Mouse (Mus musculus) lung, embryonic 14.5 days (tissue): Measurements from ENCODE around the gene Ftcd. TPM values are rescaled to one million over a fixed set of nuclear protein-coding genes. Genes with fewer than 3 reads are reported as not detected.
A peak's percentile ranks its signal among the peaks of the same experiment; 100 is the strongest.

ENCODE experiments used
- ATAC-seq: fragments of 200-750 bp; cut with Nextera tagmentation; 2 replicates; pipeline ENCODE4 v1.8.0; 2017; ENCODE audit warnings: mild to moderate bottlenecking, moderate TSS enrichment, moderate library complexity; ENCODE audit not compliant: insufficient read depth
- DNase-seq: peaks from one replicate; pipeline ENCODE4 v3.0.0-alpha.2; 2015
- H3K27ac ChIP-seq: fragments of 300-500 bp; sonication (generic); 2 replicates; pipeline ENCODE4 v1.5.1; 2014; ENCODE audit warnings: low read depth, mild to moderate bottlenecking, moderate library complexity
- H3K27me3 ChIP-seq: fragments of 300-500 bp; sonication (generic); 2 replicates; pipeline ENCODE4 v1.6.1; 2014; ENCODE audit warnings: low read length, control low read depth; ENCODE audit not compliant: insufficient read depth
- H3K36me3 ChIP-seq: fragments of 300-500 bp; sonication (generic); 2 replicates; pipeline ENCODE4 v1.6.1; 2014; ENCODE audit warnings: control low read depth; ENCODE audit not compliant: insufficient read depth
- H3K4me1 ChIP-seq: fragments of 300-500 bp; sonication (generic); 2 replicates; pipeline ENCODE4 v1.6.1; 2014; ENCODE audit warnings: antibody characterized with exemption, control low read depth; ENCODE audit not compliant: insufficient read depth
- H3K4me2 ChIP-seq: fragments of 300-500 bp; sonication (generic); 2 replicates; pipeline ENCODE4 v1.6.1; 2014; ENCODE audit warnings: mild to moderate bottlenecking
- H3K4me3 ChIP-seq: fragments of 300-500 bp; sonication (generic); 2 replicates; pipeline ENCODE4 v1.5.1; 2014; ENCODE audit warnings: low read depth, low read length
- H3K9ac ChIP-seq: fragments of 300-500 bp; sonication (generic); 2 replicates; pipeline ENCODE4 v1.6.1; 2014
- H3K9me3 ChIP-seq: fragments of 300-500 bp; sonication (generic); 2 replicates; pipeline ENCODE4 v1.6.1; 2016; ENCODE audit warnings: low read depth, low read length, control low read depth
- CTCF ChIP-seq: IDR thresholded peaks from 2 replicates; pipeline ENCODE4 v1.5.1; 2016; ENCODE audit warnings: antibody characterized with exemption, low read depth
- WGBS: fragments of 180-500 bp; shearing (Covaris S2); extraction: QIAGEN DNeasy Blood & Tissue Kit; methylation state at CpG from one replicate; pipeline ENCODE4 v1.1.7; 2014; 5-methylcytosine and 5-hydroxymethylcytosine counted together
- polyA plus RNA-seq: library from polyadenylated mRNA; unstranded; fragments of >200 nt; fragmentation: Nextera tagmentation; extraction: Ambion mirVana; gene quantifications from 2 replicates; pipeline ENCODE4 v1.2.1, GENCODE M21; 2014

Gene Ftcd
- polyA plus RNA-seq, 1 experiment from 2014 or later: not detected

DNA sequence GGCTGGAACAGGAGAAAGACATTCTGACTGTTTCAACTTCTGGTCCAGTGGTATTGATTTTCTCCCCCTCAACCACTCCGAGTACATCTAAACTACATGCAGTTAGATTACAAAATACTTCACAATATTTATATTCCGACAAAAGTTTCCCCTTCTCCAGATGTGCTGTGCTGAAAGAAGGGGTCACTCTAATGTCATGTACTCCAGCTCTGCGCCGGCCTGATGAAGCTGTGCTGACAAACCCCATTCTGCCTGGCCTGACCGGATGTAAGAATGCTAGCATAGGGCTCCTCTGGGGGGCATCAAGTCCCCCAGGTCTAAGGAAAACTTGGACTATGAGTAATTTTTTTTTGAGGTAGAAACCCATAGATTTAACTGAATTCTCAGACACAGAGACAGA is 52.3 kb downstream of the Ftcd start:
- peaks cover 13% of the 10 kb centered on the region for H3K4me1 ChIP-seq
- peak; percentile 65 for DNase-seq
- H3K27ac ChIP-seq: peak overlapping the region; percentile 43
- no peak for ATAC-seq
- no peaks in the 10 kb centered on the region for H3K9me3 ChIP-seq
- H3K4me3 ChIP-seq: no peak overlapping the region
- no peak overlapping the region for H3K9ac ChIP-seq
- 41% methylated on average over 5 of the region's 5 CpGs for WGBS
- H3K36me3 ChIP-seq: no peaks in the 10 kb centered on the region
- no peak overlapping the region for H3K4me2 ChIP-seq
- TF ChIP-seq CTCF: no peak
- H3K27me3 ChIP-seq: no peaks in the 10 kb centered on the region

DNA sequence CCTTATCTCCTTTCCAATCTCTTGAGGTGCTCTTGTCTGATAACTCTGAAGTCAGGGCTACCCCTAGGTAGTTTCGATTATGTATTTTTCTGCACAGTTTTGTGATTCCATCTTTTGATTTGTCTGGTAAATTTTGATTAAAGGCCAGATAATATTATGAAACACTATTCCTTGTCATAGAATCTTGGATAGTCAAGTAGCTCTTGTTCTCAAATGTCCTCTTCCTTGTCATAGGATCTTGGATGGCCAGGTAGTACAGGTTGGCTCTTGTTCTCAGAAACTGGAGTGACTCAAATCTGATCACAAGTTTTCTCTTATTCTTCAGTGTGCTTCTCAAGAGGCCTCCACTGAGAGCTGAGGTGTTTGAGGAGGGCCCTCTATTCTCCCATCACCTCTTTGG is 55.2 kb downstream of the Ftcd start:
- Histone ChIP-seq H3K9me3 (no peaks in the 10 kb centered on the region), H3K4me1 (peaks cover 16% of the 10 kb centered on the region), H3K36me3 (no peaks in the 10 kb centered on the region), H3K27me3 (no peaks in the 10 kb centered on the region), H3K4me2 (no peak overlapping the region), H3K4me3 (no peak overlapping the region), H3K27ac (0 out of 2 replicates have a peak overlapping the region, but pooled peaks have one; percentile 16), H3K9ac (no peak overlapping the region)
- ATAC-seq (no peak), DNase-seq (no peak)
- TF ChIP-seq CTCF: no peak
- 75% methylated on average over 1 of the region's 1 CpGs for WGBS

DNA sequence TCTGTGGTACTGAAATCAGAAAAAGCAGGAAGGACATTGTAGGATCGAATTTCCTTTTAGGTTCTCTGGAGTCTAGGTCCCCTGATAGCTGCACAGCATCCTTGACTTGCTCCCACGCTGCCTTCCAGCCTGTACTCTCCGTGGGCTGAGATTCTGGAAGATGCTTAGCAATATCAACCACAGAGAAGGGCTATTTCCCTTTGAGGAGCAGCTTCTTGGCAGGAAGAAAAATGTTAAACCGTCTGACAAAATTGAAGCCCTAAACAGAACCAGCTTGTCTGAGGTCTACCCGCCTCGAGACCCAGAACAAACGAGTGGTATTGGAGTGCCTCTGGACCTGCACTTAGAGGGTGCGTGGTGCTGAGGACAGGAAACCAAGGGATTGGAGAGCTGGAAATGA is 57.2 kb downstream of the Ftcd start:
- H3K4me3 ChIP-seq: no peak overlapping the region
- no peak overlapping the region for H3K27ac ChIP-seq
- no peaks in the 10 kb centered on the region for H3K27me3 ChIP-seq
- no peak for DNase-seq
- ATAC-seq: no peak
- H3K36me3 ChIP-seq: no peaks in the 10 kb centered on the region
- WGBS: 54% methylated on average over 8 of the region's 8 CpGs
- H3K4me2 ChIP-seq: no peak overlapping the region
- no peak for TF ChIP-seq CTCF
- no peaks in the 10 kb centered on the region for H3K9me3 ChIP-seq
- no peak overlapping the region for H3K9ac ChIP-seq
- peaks cover 23% of the 10 kb centered on the region for H3K4me1 ChIP-seq

DNA sequence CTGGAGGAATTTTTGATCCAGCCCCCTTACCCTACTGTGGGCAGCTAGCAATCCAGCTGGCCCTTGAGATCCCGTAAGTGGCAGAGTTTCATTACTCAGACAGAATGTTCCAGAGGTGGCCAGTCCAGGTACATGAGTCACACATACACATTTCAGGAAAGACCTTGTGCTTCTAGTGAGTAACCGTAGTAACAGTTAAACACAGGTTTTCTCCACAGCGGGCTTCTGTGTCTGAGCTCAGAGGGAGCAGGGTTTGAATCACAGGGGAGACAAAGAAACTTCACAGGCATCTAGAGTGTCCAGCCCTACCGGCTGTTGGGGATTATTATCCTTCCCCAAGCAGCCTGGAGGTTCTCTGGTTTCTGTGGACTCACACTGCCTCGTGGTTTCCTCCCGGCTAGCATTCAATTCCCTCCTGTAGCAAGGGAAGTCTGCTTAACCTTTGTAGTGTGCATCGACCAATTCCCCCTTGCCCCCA is 58.7 kb downstream of the Ftcd start:
- Histone ChIP-seq H3K4me2 (no peak overlapping the region), H3K4me3 (no peak overlapping the region), H3K9ac (no peak overlapping the region), H3K27me3 (no peaks in the 10 kb centered on the region), H3K9me3 (no peaks in the 10 kb centered on the region), H3K27ac (peak overlapping the region; percentile 84), H3K4me1 (peaks cover 23% of the 10 kb centered on the region), H3K36me3 (no peaks in the 10 kb centered on the region)
- TF ChIP-seq CTCF: no peak
- DNase-seq (peak; percentile 59), ATAC-seq (peak; percentile 58)
- WGBS: 46% methylated on average over 7 of the region's 7 CpGs

DNA sequence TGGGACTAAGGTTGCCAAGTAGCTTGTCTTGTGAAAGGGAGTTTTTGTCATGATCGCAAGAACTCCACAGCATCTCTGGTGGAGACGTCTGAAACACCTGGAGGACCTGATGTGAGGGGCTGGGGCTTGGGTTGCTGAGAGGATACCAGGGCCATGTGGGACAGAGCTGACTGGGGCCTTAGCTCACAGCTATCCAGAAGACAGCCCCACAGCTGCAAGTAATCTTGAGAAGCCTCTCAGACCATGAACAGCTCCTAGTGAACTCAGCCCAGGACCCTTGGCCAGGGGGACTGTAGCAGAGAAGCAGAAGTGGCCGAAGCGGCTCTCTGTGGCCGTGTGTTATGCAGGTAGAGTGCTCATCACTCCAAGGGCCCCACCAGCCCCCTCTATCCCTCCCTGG is 59.1 kb downstream of the Ftcd start:
- H3K9me3 ChIP-seq: no peaks in the 10 kb centered on the region
- no peaks in the 10 kb centered on the region for H3K36me3 ChIP-seq
- H3K4me3 ChIP-seq: no peak overlapping the region
- 50% methylated on average over 5 of the region's 5 CpGs for WGBS
- H3K27ac ChIP-seq: peak overlapping the region; percentile 84
- no peak overlapping the region for H3K4me2 ChIP-seq
- TF ChIP-seq CTCF: no peak
- H3K4me1 ChIP-seq: peaks cover 23% of the 10 kb centered on the region
- no peaks in the 10 kb centered on the region for H3K27me3 ChIP-seq
- peak; percentile 48; the same call in 1 of the 2 replicates for ATAC-seq
- H3K9ac ChIP-seq: no peak overlapping the region
- peak; percentile 50 for DNase-seq

DNA sequence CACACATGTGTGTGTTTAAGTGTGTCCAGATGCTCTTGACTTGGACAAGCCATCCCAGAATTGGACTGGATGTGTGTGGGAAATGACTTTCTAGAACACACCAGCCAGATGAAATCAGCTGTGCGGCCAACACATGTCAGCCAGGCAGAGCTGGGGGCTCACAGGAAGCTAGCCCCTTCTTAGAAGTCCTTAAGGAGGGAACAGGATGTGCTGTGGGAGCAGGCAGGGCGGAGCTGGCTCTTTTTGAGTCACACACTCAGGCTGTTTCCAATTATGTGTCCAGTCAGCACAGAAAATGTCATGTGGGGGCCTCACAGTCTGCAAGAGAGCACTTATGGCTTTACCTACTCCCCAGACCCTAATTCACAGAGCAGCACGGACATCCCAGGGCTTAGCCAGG is 60.6 kb downstream of the Ftcd start:
- peak; percentile 18; the same call in 1 of the 2 replicates for ATAC-seq
- H3K27ac ChIP-seq: peak overlapping the region; percentile 63

DNA sequence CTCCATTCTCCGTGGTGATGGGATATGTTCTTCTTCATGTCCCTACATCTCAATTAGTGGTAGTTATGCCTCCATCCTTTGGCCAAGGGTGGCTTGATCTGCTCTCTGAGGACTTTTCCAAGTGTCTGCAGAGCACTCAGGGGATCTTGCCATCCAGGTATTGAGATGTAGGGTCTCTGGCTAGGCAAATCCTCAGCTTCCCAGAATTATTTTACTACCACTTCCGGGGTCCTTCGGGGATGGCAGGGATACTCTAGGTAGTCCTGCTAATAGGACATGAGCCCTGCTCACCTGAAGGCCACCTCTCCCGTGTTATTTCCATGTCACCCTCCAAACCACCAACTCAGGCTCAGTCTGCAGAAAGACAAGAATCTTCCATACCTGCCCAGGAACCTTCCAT is 61.2 kb downstream of the Ftcd start:
- no peaks in the 10 kb centered on the region for H3K36me3 ChIP-seq
- 87% methylated on average over 4 of the region's 4 CpGs for WGBS
- no peaks in the 10 kb centered on the region for H3K27me3 ChIP-seq
- no peak overlapping the region for H3K4me2 ChIP-seq
- H3K4me1 ChIP-seq: peaks cover 23% of the 10 kb centered on the region
- DNase-seq: no peak
- no peak overlapping the region for H3K4me3 ChIP-seq
- H3K27ac ChIP-seq: peak overlapping the region; percentile 63; the same call in 1 of the 2 replicates
- ATAC-seq: no peak
- TF ChIP-seq CTCF: no peak
- no peak overlapping the region; the same call in 1 of the 2 replicates for H3K9ac ChIP-seq
- no peaks in the 10 kb centered on the region for H3K9me3 ChIP-seq

More for the DNA sequence above, 60.6 kb downstream of the Ftcd start:
- no peak for TF ChIP-seq CTCF
- H3K9ac ChIP-seq: peak overlapping the region; percentile 9; the same call in 1 of the 2 replicates
- peaks cover 23% of the 10 kb centered on the region for H3K4me1 ChIP-seq
- DNase-seq: peak; percentile 59
- no peak overlapping the region for H3K4me3 ChIP-seq
- no peaks in the 10 kb centered on the region for H3K27me3 ChIP-seq
- 43% methylated on average over 3 of the region's 3 CpGs for WGBS
- H3K9me3 ChIP-seq: no peaks in the 10 kb centered on the region
- H3K36me3 ChIP-seq: no peaks in the 10 kb centered on the region
- H3K4me2 ChIP-seq: no peak overlapping the region

Other genes with a start within 250 kb of the Ftcd start
- 6.5 and 6.6 TPM in 2 replicates for gene Dip2a, start 230.4 kb upstream of the Ftcd start, polyA plus RNA-seq
- gene AC141477.1, start 135.2 kb upstream of the Ftcd start, polyA plus RNA-seq: not detected in 2 replicates
- 20.3 and 23.0 TPM in 2 replicates for gene Pcnt, start 132.9 kb upstream of the Ftcd start, polyA plus RNA-seq
- gene 2610028H24Rik, start 126.6 kb upstream of the Ftcd start, polyA plus RNA-seq: 0.14 TPM in 1 of 2 replicates, not detected in the other
- 66.8 and 67.6 TPM in 2 replicates for gene Mcm3ap, start 106.7 kb upstream of the Ftcd start, polyA plus RNA-seq
- gene Ybey, start 106.5 kb upstream of the Ftcd start, polyA plus RNA-seq: 5.7 and 6.1 TPM in 2 replicates
- 21.5 and 28.4 TPM in 2 replicates for gene Lss, start 44.1 kb upstream of the Ftcd start, polyA plus RNA-seq
- not detected in 2 replicates for gene Spatc1l, start 13.4 kb upstream of the Ftcd start, polyA plus RNA-seq
- 168 and 170 TPM in 2 replicates for gene Col6a2, start 48.0 kb downstream of the Ftcd start, polyA plus RNA-seq
- 215 and 226 TPM in 2 replicates for gene Col6a1, start 150.5 kb downstream of the Ftcd start, polyA plus RNA-seq